Mouse (Mus musculus): ENCODE measurements around the gene Clps. TPM values are rescaled to one million over a fixed set of nuclear protein-coding genes. Genes with fewer than 3 reads are reported as not detected.

Clps gene
- polyA plus RNA-seq (2016; fragmentation: Nextera tagmentation; extraction: Ambion mirVana), result not detected in 2 replicates

DNA sequence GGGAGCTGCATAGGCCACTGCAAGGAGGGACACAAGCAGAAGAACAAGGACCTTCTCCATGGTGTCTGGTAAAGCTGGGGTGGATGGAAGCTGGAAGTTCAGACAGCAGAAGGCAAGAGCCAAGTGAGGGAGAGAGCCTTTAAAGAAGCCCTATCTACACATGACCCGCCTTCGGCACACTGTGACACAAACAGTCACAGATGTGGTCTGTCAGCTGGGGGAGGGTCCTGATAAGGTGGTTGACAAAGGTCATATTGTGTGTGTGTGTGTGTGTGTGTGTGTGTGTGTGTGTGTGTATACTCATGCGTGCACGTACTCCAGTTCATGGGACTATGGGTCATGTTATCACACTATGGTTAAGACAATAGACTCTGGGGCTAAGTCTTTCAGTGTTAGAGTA lies at the start of gene Clps:
Clps (minus strand) TSS at position 169 of the 400 bp plus-strand sequence.
- WGBS, result 86% methylated on average over 4 of the region's 4 CpGs
- Histone ChIP-seq H3K27me3 (replicated peaks) (no peaks in the 10 kb centered on the region), H3K27ac (no peak within 1 kb of the TSS), H3K9ac (no peak within 1 kb of the TSS), H3K4me3 (no peak within 1 kb of the TSS), H3K9me3 (no peaks in the 10 kb centered on the region), H3K4me2 (replicated peaks) (no peak within 1 kb of the TSS), H3K4me1 (peaks cover 4% of the 10 kb centered on the region; the same call in 1 of the 2 replicates), H3K36me3 (no peaks in the 10 kb centered on the region)
- ATAC-seq (ENCODE audit: low FRiP score, low read depth), result no peak

DNA sequence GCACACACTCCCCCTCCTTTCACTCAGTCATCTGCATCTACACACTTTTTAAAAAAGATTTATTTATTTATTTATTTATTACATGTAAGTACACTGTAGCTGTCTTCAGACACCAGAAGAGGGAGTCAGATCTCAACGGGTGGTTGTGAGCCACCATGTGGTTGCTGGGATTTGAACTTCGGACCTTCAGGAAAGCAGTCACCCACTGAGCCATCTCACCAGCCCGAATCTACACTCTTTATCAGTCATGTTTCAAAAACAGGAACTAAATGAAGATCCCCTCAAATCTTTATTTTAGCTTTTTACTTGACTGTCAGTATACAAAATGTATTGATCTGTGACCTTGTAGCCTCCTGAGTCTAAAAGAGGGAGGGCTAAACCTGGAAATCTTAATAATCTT lies 49.0 kb upstream of the Clps start:
- Histone ChIP-seq H3K27me3 (replicated peaks) (no peaks in the 10 kb centered on the region), H3K4me1 (no peaks in the 10 kb centered on the region), H3K4me2 (replicated peaks) (no peak overlapping the region), H3K4me3 (no peak overlapping the region), H3K9me3 (no peaks in the 10 kb centered on the region), H3K27ac (no peak overlapping the region), H3K9ac (no peak overlapping the region), H3K36me3 (peaks cover 39% of the 10 kb centered on the region)
- 90% methylated on average over 3 of the region's 3 CpGs for WGBS
- ATAC-seq (ENCODE audit: low FRiP score, low read depth), result no peak

DNA sequence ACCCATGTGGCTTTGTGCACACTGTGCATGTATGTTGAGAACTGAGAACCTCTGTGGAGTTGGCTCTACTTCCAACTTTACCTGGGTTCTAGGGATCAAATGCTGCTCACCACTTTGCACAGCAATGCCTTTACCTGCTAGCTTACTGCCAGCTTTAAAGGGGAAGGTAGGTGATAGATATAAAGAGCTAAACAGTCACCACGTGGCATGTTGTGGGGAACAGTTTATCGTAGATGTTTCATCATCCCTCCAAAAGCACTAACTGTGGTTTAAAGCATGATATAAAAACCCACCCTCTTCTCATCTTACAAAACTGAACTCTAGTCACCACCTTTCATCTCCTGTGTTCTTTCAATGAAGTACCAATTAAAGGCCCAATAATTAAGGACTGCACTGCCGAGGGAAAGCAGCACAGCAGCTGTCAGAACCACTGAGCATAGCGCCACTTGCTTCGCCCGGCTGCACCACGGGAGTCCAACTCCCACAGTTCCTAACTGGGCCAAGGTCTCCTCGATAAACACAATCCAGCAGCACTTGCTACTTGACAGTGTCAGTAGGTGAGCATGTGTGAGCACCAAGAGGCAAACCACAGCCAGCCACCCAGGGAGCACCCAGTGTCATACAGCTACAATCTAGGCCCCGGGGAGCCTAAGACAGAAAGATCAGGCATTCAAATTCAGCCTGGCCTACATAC lies 41.1 kb upstream of the Clps start:
- H3K27ac ChIP-seq, result no peak overlapping the region
- H3K4me2 ChIP-seq (replicated peaks), result no peak overlapping the region
- H3K36me3 ChIP-seq, result peaks cover 89% of the 10 kb centered on the region
- WGBS, result 86% methylated on average over 9 of the region's 9 CpGs
- no peaks in the 10 kb centered on the region for H3K27me3 ChIP-seq (replicated peaks)
- H3K9ac ChIP-seq, result no peak overlapping the region
- H3K4me3 ChIP-seq, result no peak overlapping the region
- H3K9me3 ChIP-seq, result no peaks in the 10 kb centered on the region
- ATAC-seq (ENCODE audit: low FRiP score, low read depth), result no peak
- H3K4me1 ChIP-seq, result no peaks in the 10 kb centered on the region

DNA sequence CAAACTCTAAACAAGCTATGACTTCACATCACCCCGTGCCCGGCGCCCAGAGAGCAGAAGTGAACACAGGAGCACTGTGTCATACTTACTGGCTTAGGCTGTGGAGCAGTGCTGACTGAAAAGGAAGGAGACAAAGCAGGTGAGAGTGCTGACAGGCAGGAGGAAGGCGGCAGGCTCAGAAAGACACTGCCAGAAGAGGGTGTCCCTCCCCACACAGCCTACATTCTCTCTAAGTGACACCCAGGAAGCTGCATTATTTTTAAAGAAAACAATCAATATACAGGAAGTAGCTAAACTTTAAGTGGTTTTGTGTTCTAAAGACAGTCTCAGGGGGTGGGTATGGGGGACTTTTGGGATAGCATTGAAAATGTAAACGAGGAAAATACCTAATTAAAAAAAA lies 40.2 kb upstream of the Clps start:
- Histone ChIP-seq H3K4me3 (no peak overlapping the region), H3K27ac (no peak overlapping the region), H3K9ac (no peak overlapping the region), H3K4me1 (no peaks in the 10 kb centered on the region), H3K4me2 (replicated peaks) (no peak overlapping the region), H3K36me3 (peaks cover 90% of the 10 kb centered on the region), H3K27me3 (replicated peaks) (no peaks in the 10 kb centered on the region), H3K9me3 (no peaks in the 10 kb centered on the region)
- ATAC-seq (ENCODE audit: low FRiP score, low read depth), result no peak
- WGBS, result 97% methylated on average over 5 of the region's 5 CpGs

DNA sequence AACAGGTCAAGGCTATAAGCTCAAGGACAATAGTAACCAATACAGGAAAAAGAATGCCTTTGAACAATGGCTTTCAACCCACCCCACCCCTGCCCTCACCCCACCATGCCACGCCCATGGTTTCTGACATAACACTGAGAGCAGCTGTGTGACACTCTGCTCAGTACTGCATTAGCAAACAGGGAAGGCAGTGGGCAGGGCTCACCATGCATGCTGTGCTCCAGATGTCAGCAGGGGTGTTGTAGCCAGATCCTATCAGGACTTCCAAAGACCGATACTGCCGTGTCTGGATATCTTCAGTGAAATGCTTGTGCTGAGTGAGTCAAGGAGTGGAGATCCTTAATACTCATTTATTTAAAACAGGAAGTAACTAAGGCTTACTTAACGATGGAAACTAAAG lies 33.4 kb upstream of the Clps start:
- H3K4me1 ChIP-seq, result no peaks in the 10 kb centered on the region
- H3K27me3 ChIP-seq (replicated peaks), result no peaks in the 10 kb centered on the region
- no peak overlapping the region for H3K27ac ChIP-seq
- ATAC-seq (ENCODE audit: low FRiP score, low read depth), result no peak
- no peak overlapping the region for H3K4me2 ChIP-seq (replicated peaks)
- peaks cover 81% of the 10 kb centered on the region for H3K36me3 ChIP-seq
- no peak overlapping the region for H3K4me3 ChIP-seq
- no peak overlapping the region for H3K9ac ChIP-seq
- WGBS, result 81% methylated on average over 4 of the region's 4 CpGs
- H3K9me3 ChIP-seq, result no peaks in the 10 kb centered on the region

DNA sequence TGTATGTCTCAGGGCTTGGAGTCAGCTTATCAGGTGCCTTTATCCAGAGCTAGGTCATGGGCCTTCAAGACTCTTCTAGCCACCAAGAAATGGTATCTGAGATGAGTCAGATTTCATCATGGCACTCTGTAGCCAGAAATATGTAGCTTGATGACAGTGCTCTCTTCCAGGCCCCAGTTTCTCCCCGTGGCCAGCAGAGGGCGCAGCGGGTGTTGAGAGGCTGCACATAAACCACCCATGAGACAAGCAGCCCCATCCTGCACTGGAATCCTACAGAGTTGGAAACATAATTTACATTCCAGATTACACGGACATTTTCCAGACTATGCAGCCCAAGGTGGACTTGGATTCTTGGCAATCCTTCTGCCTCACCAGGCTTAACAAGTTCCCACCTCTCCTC lies 32.4 kb upstream of the Clps start:
- no peaks in the 10 kb centered on the region for H3K9me3 ChIP-seq

DNA sequence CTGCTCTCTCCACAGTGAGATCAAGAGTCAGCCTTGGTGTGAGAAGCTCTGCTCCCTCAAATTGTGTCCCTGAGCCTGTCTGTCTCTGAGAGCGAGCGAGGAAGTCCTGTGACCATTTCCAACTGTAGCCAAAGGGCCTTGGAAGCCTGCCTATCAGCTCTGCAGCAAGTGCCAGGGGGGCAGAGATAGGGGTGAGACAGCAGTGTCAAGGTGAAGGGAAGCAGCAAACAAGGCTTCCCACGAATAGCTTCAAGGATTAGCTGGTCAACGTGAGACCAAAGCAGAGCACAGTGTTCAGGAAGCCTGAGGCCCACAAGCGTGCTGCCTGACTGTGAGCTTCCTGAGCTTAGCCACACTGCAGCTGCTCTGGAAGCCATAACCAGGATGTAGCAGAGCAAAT lies 30.9 kb upstream of the Clps start:
- no peak overlapping the region for H3K27ac ChIP-seq
- peaks cover 81% of the 10 kb centered on the region for H3K36me3 ChIP-seq
- no peak for ATAC-seq (ENCODE audit: low FRiP score, low read depth)
- no peaks in the 10 kb centered on the region for H3K9me3 ChIP-seq
- H3K4me2 ChIP-seq (replicated peaks), result no peak overlapping the region
- H3K9ac ChIP-seq, result no peak overlapping the region
- WGBS, result 90% methylated on average over 5 of the region's 5 CpGs
- no peaks in the 10 kb centered on the region for H3K4me1 ChIP-seq
- H3K27me3 ChIP-seq (replicated peaks), result no peaks in the 10 kb centered on the region
- no peak overlapping the region for H3K4me3 ChIP-seq

More for the DNA sequence above, 32.4 kb upstream of the Clps start:
- Histone ChIP-seq H3K27ac (no peak overlapping the region), H3K36me3 (peaks cover 82% of the 10 kb centered on the region), H3K4me3 (no peak overlapping the region), H3K4me1 (no peaks in the 10 kb centered on the region), H3K27me3 (replicated peaks) (no peaks in the 10 kb centered on the region), H3K4me2 (replicated peaks) (no peak overlapping the region), H3K9ac (no peak overlapping the region)
- WGBS, result 26% methylated on average over 4 of the region's 4 CpGs
- ATAC-seq (ENCODE audit: low FRiP score, low read depth), result no peak

DNA sequence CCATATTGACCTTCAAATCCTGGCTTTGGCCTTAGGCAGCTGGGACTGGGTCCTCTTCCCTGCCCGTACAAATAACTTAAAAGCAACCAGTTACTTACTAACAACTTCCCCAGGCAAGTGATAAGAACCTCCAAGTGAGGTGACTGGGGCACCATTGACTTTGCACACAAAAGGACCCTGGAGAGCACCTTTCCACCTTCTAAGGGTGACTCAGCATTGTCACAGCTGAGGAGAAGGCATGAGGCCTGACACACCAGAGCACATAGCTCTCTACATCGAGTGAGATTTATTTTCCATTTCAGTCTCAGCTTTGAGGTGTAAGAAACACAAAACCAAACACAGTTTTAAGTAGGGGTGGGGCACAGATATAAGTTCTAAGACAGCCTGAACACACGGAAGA lies 30.0 kb upstream of the Clps start:
- ATAC-seq (ENCODE audit: low FRiP score, low read depth), result no peak
- Histone ChIP-seq H3K27ac (no peak overlapping the region), H3K9me3 (no peaks in the 10 kb centered on the region), H3K9ac (no peak overlapping the region), H3K4me3 (no peak overlapping the region), H3K27me3 (replicated peaks) (no peaks in the 10 kb centered on the region), H3K4me2 (replicated peaks) (no peak overlapping the region), H3K36me3 (peaks cover 74% of the 10 kb centered on the region), H3K4me1 (no peaks in the 10 kb centered on the region)
- 89% methylated on average over 3 of the region's 3 CpGs for WGBS

DNA sequence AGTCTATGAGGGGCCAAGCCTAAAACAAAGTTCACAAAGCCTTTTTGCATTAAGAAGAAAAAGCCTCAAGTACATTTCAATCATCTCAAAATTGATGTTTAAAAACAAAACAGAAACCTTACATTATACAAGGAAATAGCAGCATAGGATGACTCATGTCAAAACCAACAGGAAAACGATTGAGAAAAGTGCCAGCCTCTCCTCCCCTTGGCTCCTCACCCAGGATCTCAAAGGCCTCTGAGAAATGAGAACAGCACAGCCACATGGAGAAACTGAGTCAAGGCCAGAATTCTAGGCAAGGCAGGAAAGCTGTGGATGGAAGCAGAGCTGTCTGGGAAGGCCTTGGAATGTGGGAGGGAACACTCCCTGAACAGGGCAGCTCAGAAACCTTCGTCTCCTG lies 28.0 kb upstream of the Clps start:
- Histone ChIP-seq H3K27ac (no peak overlapping the region), H3K9ac (no peak overlapping the region), H3K36me3 (peaks cover 64% of the 10 kb centered on the region), H3K4me3 (no peak overlapping the region), H3K4me2 (replicated peaks) (no peak overlapping the region), H3K27me3 (replicated peaks) (no peaks in the 10 kb centered on the region), H3K4me1 (no peaks in the 10 kb centered on the region), H3K9me3 (no peaks in the 10 kb centered on the region)
- WGBS, result 90% methylated on average over 2 of the region's 2 CpGs
- no peak for ATAC-seq (ENCODE audit: low FRiP score, low read depth)

DNA sequence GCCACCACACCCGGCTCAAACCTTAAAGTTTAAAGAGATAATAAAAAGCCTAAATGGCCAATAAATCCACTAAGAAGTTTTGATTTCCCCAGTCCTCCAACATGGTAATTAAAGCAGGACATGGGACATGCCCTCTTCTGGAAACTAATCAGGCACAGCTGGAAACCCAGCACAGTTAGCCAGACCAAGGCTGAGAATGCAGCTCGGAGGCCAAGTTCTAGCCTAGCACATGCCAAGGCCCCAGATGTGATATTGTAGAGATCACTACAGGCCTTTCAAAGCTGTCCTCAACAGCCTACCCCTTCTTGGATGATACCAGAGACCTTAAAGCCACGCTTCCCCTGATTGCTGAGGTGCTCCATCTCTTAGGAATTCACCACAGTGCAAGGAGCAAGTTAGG lies 25.9 kb upstream of the Clps start:
- H3K9ac ChIP-seq, result no peak overlapping the region
- no peak for ATAC-seq (ENCODE audit: low FRiP score, low read depth)

DNA sequence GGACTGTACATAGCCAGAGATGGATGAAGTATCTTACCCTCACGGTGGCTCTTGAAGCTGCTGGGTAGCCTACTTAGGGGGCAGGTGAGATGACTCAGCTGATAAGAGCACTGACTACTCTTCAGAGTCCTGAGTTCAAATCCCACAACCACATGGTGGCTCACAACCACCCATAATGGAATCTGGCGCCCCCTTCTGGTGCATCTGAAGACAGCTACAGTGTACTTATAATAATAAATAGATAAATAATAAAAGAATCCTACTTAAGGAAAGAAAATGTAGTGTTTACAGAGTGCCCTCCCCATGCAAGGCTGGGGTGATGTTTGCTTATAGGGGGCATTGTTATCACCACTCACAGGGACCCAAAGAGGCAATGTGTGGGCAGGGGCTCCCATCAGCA lies 20.5 kb upstream of the Clps start:
- whole genome bisulfite sequencing, result 70% methylated on average over 2 of the region's 2 CpGs
- Histone ChIP-seq H3K27me3 (replicated peaks) (no peaks in the 10 kb centered on the region; the same call in 1 of the 2 replicates), H3K9ac (no peak overlapping the region)

More for the DNA sequence above, 25.9 kb upstream of the Clps start:
- Histone ChIP-seq H3K27ac (no peak overlapping the region), H3K4me1 (no peaks in the 10 kb centered on the region), H3K4me2 (replicated peaks) (no peak overlapping the region), H3K9me3 (no peaks in the 10 kb centered on the region), H3K27me3 (replicated peaks) (no peaks in the 10 kb centered on the region), H3K36me3 (peaks cover 45% of the 10 kb centered on the region), H3K4me3 (no peak overlapping the region)
- WGBS, result 79% methylated on average over 3 of the region's 3 CpGs

DNA sequence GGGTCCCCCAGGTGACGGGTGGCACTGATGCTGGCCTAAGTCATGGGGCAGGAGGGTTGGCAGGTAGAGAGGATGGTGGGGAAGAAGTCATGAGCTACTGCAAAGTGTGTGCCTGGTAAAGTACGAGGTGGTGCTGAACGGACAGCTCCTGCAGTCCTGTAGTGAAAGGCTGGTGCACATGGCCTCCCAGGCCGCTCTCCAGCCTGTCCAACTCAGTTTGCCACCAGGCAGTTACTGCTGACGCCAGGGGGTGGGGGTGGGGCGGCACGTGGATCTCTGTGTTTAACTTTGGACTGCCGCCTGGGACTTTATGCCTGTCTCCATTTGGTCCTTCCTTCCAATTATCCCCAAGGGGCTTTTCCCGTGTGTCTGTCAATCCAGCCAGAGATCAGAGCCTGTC lies 19.8 kb upstream of the Clps start:
- ATAC-seq (ENCODE audit: low FRiP score, low read depth), result no peak
- H3K27me3 ChIP-seq (replicated peaks), result no peaks in the 10 kb centered on the region; the same call in 1 of the 2 replicates
- 6% methylated on average over 9 of the region's 9 CpGs for WGBS
- H3K36me3 ChIP-seq, result no peaks in the 10 kb centered on the region
- H3K27ac ChIP-seq, result no peak overlapping the region
- H3K4me2 ChIP-seq (replicated peaks), result no peak overlapping the region
- H3K4me1 ChIP-seq, result peaks cover 7% of the 10 kb centered on the region
- H3K9ac ChIP-seq, result no peak overlapping the region
- no peaks in the 10 kb centered on the region for H3K9me3 ChIP-seq
- H3K4me3 ChIP-seq, result no peak overlapping the region

More for the DNA sequence above, 20.5 kb upstream of the Clps start:
- no peak overlapping the region for H3K27ac ChIP-seq
- H3K4me3 ChIP-seq, result no peak overlapping the region
- no peaks in the 10 kb centered on the region for H3K4me1 ChIP-seq
- no peak for ATAC-seq (ENCODE audit: low FRiP score, low read depth)
- no peaks in the 10 kb centered on the region for H3K9me3 ChIP-seq
- H3K36me3 ChIP-seq, result no peaks in the 10 kb centered on the region
- no peak overlapping the region for H3K4me2 ChIP-seq (replicated peaks)
